Mouse (Mus musculus) stomach, postnatal 0 days (tissue): ENCODE data around the gene Dap. TPM values are rescaled to one million over a fixed set of nuclear protein-coding genes. Genes with fewer than 3 reads are reported as not detected.
A peak's percentile ranks its signal among the peaks of the same experiment; 100 is the strongest.

Experiments
- ATAC-seq: fragments of 200-750 bp; cut with Nextera tagmentation; 2 replicates; pipeline ENCODE4 v1.8.0; 2017; ENCODE audit not compliant: low FRiP score, low TSS enrichment
- DNase-seq: peaks from one replicate; pipeline ENCODE4 v3.0.0-alpha.2; 2016; ENCODE audit warnings: low spot score
- H3K27ac ChIP-seq: fragments of 300-500 bp; sonication (generic); replicated peaks from 2 replicates; pipeline ENCODE4 v1.5.1; 2014; ENCODE audit warnings: mild to moderate bottlenecking, control low read depth
- H3K27me3 ChIP-seq: fragments of 300-500 bp; sonication (generic); 2 replicates; pipeline ENCODE4 v1.6.1; 2014; ENCODE audit warnings: low read length; ENCODE audit not compliant: control insufficient read depth, insufficient read depth
- H3K36me3 ChIP-seq: fragments of 300-500 bp; sonication (generic); 2 replicates; pipeline ENCODE4 v1.6.1; 2014; ENCODE audit warnings: low read length, mixed read lengths; ENCODE audit not compliant: control insufficient read depth, insufficient read depth
- H3K4me1 ChIP-seq: fragments of 300-500 bp; sonication (generic); replicated peaks from 2 replicates; pipeline ENCODE4 v1.6.1; 2014; ENCODE audit warnings: antibody characterized with exemption; ENCODE audit not compliant: control insufficient read depth, insufficient read depth
- H3K4me2 ChIP-seq: fragments of 300-500 bp; sonication (generic); replicated peaks from 2 replicates; pipeline ENCODE4 v1.6.1; 2014; ENCODE audit warnings: low read depth, mild to moderate bottlenecking, control low read depth, moderate library complexity
- H3K4me3 ChIP-seq: fragments of 300-500 bp; sonication (generic); 2 replicates; pipeline ENCODE4 v1.5.1; 2014; ENCODE audit warnings: low read depth, low read length, control low read depth
- H3K9ac ChIP-seq: fragments of 300-500 bp; sonication (generic); 2 replicates; pipeline ENCODE4 v1.6.1; 2014; ENCODE audit warnings: mild to moderate bottlenecking, low read length, control low read depth, mixed read lengths
- H3K9me3 ChIP-seq: fragments of 300-500 bp; sonication (generic); 2 replicates; pipeline ENCODE4 v1.6.1; 2016; ENCODE audit warnings: low read length; ENCODE audit not compliant: control insufficient read depth
- CTCF ChIP-seq: IDR thresholded peaks from 2 replicates; pipeline ENCODE4 v1.5.1; 2016; ENCODE audit warnings: antibody characterized with exemption, low read depth, mild to moderate bottlenecking, moderate library complexity
- EP300 ChIP-seq: optimal IDR thresholded peaks from 2 replicates; pipeline ENCODE3; 2016; ENCODE audit warnings: antibody characterized with exemption
- WGBS: fragments of 180-500 bp; shearing (Covaris S2); extraction: QIAGEN DNeasy Blood & Tissue Kit; methylation state at CpG from one replicate; pipeline ENCODE4 v1.1.7; 2014; 5-methylcytosine and 5-hydroxymethylcytosine counted together
- polyA plus RNA-seq: library from polyadenylated mRNA; unstranded; fragments of >200 nt; fragmentation: Nextera tagmentation; extraction: Ambion mirVana; gene quantifications from 2 replicates; pipeline ENCODE4 v1.2.1, GENCODE M21; 2015

The Dap gene
- polyA plus RNA-seq, 1 experiment from 2014 or later, result 120 TPM

DNA sequence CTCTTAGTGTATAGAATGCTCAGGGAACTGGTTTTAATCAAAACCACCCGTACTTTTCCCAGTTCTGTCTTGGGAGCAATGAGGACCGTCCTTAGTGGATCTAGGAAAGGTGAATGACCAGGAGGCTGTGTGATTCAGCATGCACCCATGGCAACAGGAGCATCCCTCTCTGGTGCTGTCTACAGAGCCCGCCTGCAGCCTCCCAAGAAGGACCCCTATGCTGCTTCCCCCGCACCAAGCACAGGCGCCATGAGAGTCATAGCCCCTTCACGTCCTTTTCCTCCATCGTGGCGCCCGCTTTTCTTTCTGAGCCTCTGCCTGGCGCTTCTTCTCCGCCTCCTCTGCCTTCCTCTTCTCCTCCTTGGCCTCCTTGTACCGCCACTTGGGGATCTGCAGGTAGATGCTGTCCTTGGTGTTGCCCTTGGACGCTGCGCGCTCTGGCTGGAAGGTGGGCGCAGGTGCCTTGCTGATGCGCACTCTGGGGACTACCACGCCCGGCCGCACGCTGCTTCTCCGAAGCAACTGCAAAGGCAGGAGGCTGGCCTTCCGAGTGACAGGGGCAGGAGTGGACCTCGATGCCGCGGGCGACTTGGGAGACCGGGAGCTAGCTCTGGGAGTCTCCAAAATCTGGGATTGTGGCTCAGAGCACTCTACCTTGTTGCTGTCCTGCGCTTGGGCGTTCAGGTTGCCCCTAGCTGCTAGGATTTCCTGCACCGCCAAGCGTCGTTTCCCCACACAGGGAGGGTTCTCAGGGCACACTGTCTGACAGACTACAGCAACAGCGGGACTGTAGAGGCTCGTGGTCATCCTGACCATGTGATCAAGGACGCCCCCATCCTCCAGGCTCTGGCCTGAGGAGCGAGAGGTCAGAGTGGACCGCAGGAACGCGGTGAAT is 73.0 kb downstream of the Dap start:
- no peak overlapping the region for H3K27ac ChIP-seq
- 10% methylated on average over 40 of the region's 40 CpGs for WGBS
- peaks cover 4% of the 10 kb centered on the region; the same call in 1 of the 2 replicates for H3K27me3 ChIP-seq
- H3K36me3 ChIP-seq, result no peaks in the 10 kb centered on the region
- DNase-seq (no peak), ATAC-seq (no peak)
- H3K9me3 ChIP-seq, result no peaks in the 10 kb centered on the region
- peak overlapping the region; percentile 36 for H3K4me2 ChIP-seq
- no peaks in the 10 kb centered on the region for H3K4me1 ChIP-seq
- peak overlapping the region; percentile 15 for H3K4me3 ChIP-seq
- H3K9ac ChIP-seq, result no peak overlapping the region
- no peak for TF ChIP-seq CTCF
- TF ChIP-seq EP300, result no peak

DNA sequence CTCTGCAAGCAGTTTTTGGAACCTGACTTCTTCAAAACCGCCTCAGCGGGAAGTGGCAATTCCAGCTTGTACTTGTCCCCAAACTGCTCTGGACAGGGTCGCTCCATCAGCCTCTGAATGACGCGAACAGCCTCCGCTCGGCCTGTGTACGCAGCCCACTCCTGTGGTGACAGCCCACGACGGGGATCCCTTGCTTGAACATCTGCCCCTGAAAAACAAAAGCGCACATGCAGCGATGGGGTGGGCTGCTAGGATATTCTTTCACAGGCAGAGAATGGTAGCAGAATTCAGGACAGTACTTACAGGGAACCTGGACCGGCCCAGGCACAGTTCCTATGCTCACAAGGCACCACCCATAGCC is 73.6 kb downstream of the Dap start:
- no peak for DNase-seq
- no peaks in the 10 kb centered on the region for H3K4me1 ChIP-seq
- H3K4me3 ChIP-seq, result peak overlapping the region; percentile 15
- H3K27ac ChIP-seq, result no peak overlapping the region
- TF ChIP-seq EP300 (no peak), CTCF (no peak)
- no peaks in the 10 kb centered on the region for H3K36me3 ChIP-seq
- no peak overlapping the region for H3K9ac ChIP-seq
- 22% methylated on average over 13 of the region's 13 CpGs for WGBS
- H3K9me3 ChIP-seq, result no peaks in the 10 kb centered on the region
- peaks cover 4% of the 10 kb centered on the region; the same call in 1 of the 2 replicates for H3K27me3 ChIP-seq
- ATAC-seq, result 0 out of 2 replicates have a peak, but pooled peaks have one; percentile 43
- H3K4me2 ChIP-seq, result peak overlapping the region; percentile 36

DNA sequence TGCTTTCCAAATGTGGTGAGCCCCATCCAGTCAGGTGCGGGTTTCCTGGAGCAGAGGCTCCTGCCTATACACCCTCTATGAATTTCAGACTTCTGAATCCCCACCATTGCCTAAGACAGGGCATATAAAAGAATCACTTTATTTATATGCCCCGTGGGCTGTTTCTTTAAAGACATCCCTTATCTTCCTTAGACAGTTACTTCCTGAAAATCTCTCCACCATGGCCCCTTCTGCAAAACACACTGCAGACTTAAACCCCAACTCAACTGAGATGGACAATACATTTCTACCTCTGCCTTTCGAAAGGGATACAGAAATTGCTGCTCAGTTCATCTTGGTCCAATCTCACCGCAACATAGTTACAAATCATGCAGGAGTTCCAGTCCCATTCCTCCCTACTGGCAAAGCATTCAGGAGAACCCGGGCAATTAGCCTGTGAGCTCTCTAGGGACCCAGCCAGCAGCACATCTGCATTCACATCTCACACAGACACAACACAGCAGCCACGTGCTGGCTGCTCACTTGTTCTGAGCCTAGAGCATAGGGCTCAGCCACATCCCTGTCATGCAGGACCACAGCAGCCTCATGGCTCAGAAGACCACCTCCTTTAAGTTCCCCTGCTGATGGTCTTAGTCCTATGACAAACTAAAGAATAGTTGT is 75.3 kb downstream of the Dap start:
- ATAC-seq, result no peak
- no peak for TF ChIP-seq EP300
- no peak for TF ChIP-seq CTCF
- Histone ChIP-seq H3K36me3 (no peaks in the 10 kb centered on the region), H3K9ac (no peak overlapping the region), H3K4me2 (no peak overlapping the region), H3K9me3 (no peaks in the 10 kb centered on the region), H3K4me1 (no peaks in the 10 kb centered on the region), H3K27me3 (peaks cover 4% of the 10 kb centered on the region; the same call in 1 of the 2 replicates), H3K27ac (no peak overlapping the region), H3K4me3 (no peak overlapping the region)
- WGBS, result 60% methylated on average over 6 of the region's 6 CpGs
- no peak for DNase-seq

DNA sequence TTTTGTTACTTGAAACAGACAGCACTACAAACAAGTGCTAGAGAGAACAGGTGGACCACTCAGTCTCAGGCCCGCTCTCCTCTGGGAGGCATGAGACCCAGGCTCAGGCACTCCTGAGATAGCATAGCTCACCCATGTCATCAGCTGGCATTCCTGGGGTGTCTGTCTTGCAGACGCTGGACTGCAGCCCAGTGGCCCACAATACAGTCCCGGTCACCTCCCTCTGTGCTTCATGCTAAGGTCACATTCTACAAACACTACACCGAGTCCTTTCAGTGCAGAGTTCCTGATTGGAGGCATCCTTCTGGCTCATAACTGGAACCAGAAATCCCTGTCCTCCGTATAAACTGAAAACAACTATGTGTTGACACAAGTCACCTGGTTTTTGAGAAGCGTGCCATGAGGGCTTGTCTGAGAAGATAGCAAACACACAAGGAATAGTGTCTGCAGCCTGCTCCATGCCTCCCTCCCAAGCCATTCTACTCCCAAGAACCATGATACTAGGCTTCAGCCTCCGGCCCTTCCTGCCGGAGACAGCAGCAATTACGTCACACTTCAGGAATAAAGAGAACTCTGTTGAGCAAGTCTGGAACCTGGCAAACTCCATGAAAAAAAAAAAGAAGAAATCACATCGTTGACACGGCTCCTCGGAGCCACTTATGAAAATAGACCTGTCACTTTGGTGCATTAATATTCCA is 78.3 kb downstream of the Dap start:
- DNase-seq (no peak), ATAC-seq (peak; percentile 38)
- no peak overlapping the region for H3K27ac ChIP-seq
- no peak overlapping the region for H3K4me3 ChIP-seq
- peaks cover 4% of the 10 kb centered on the region; the same call in 1 of the 2 replicates for H3K27me3 ChIP-seq
- no peak overlapping the region for H3K4me2 ChIP-seq
- H3K36me3 ChIP-seq, result no peaks in the 10 kb centered on the region
- no peaks in the 10 kb centered on the region for H3K9me3 ChIP-seq
- 24% methylated on average over 12 of the region's 12 CpGs for WGBS
- H3K4me1 ChIP-seq, result no peaks in the 10 kb centered on the region
- TF ChIP-seq CTCF (no peak), EP300 (no peak)
- H3K9ac ChIP-seq, result no peak overlapping the region

DNA sequence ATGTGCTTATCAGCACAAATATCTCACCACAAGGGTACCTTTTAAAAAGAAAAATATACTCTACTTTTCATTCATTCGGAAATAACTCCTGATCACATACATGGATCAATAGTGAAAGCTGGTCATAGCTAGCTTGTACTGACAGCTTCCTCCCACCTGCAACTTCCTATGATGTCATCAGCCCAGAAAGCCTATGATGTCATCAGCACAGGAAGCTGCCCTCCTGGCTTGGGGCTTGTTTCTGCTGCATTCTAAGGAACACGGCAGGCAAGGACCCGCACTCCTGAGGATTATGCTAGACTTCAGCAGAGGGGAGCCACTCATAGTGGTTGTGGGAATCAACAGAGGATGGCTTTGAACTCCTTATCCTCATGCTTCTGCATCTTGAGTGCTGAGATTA is 80.2 kb downstream of the Dap start:
- ATAC-seq (no peak), DNase-seq (no peak)
- WGBS, result 80% methylated on average over 3 of the region's 3 CpGs
- Histone ChIP-seq H3K4me3 (no peak overlapping the region), H3K9me3 (no peaks in the 10 kb centered on the region), H3K4me1 (no peaks in the 10 kb centered on the region), H3K36me3 (no peaks in the 10 kb centered on the region), H3K4me2 (no peak overlapping the region), H3K9ac (no peak overlapping the region), H3K27me3 (no peaks in the 10 kb centered on the region), H3K27ac (no peak overlapping the region)
- TF ChIP-seq CTCF, result no peak
- TF ChIP-seq EP300, result no peak
